Mouse (Mus musculus): Measurements from ENCODE around the gene Gm5891. TPM values are rescaled to one million over a fixed set of nuclear protein-coding genes. Genes with fewer than 3 reads are reported as not detected.
"Not testable (repeated sequence)": the region's sequence is repeated elsewhere in the genome, so short reads cannot be mapped to it uniquely, and the experiment has no call there.

Gene Gm5891
- polyA plus RNA-seq (2014; fragmentation: Nextera tagmentation; extraction: Ambion mirVana), result not detected in 2 replicates

GRCm38 (mm10) chr7:21921191-21921590, at the start of gene Gm5891:
Gene Gm5891 (minus strand): TSS chr7:21921291.
- no CpG with 5 or more reads among the region's 1 CpGs for whole genome bisulfite sequencing
- not testable (repeated sequence) for H3K4me3 ChIP-seq (ENCODE audit: low read depth, low read length); H3K27ac ChIP-seq (replicated peaks; ENCODE audit: low read depth, low read length); H3K9me3 ChIP-seq (ENCODE audit: control insufficient read depth, low read length); DNase-seq (ENCODE audit: low spot score); H3K36me3 ChIP-seq (ENCODE audit: control insufficient read depth, insufficient read depth, low read length); H3K9ac ChIP-seq (ENCODE audit: low read depth, low read length); H3K4me1 ChIP-seq (ENCODE audit: control insufficient read depth, insufficient read depth, low read length); H3K4me2 ChIP-seq (ENCODE audit: low read depth, low read length); H3K27me3 ChIP-seq (replicated peaks; ENCODE audit: control insufficient read depth, insufficient read depth, low read length); ATAC-seq (ENCODE audit: low read depth)

Other genes starting within 250 kb of the Gm5891 start
- gene Gm4175, start 159.8 kb downstream of the Gm5891 start, polyA plus RNA-seq (2014; fragmentation: Nextera tagmentation; extraction: Ambion mirVana), result not detected in 2 replicates
- not detected in 2 replicates for gene Gm4177, start 124.6 kb downstream of the Gm5891 start, polyA plus RNA-seq (2014; fragmentation: Nextera tagmentation; extraction: Ambion mirVana)
- not detected in 2 replicates for gene Vmn1r135, start 88.9 kb downstream of the Gm5891 start, polyA plus RNA-seq (2014; fragmentation: Nextera tagmentation; extraction: Ambion mirVana)
- gene Gm5725, start 77.0 kb downstream of the Gm5891 start, polyA plus RNA-seq (2014; fragmentation: Nextera tagmentation; extraction: Ambion mirVana), result not detected in 2 replicates
- not detected in 2 replicates for gene Vmn1r137, start 73.3 kb upstream of the Gm5891 start, polyA plus RNA-seq (2014; fragmentation: Nextera tagmentation; extraction: Ambion mirVana)
- not detected in 2 replicates for gene Vmn1r138, start 107.6 kb upstream of the Gm5891 start, polyA plus RNA-seq (2014; fragmentation: Nextera tagmentation; extraction: Ambion mirVana)
- gene Gm6176, start 135.0 kb upstream of the Gm5891 start, polyA plus RNA-seq (2014; fragmentation: Nextera tagmentation; extraction: Ambion mirVana), result not detected in 2 replicates
- gene Vmn1r139, start 147.8 kb upstream of the Gm5891 start, polyA plus RNA-seq (2014; fragmentation: Nextera tagmentation; extraction: Ambion mirVana), result not detected in 2 replicates
- gene Gm16451, start 197.0 kb upstream of the Gm5891 start, polyA plus RNA-seq (2014; fragmentation: Nextera tagmentation; extraction: Ambion mirVana), result not detected in 2 replicates
- gene Gm10666, start 213.4 kb upstream of the Gm5891 start, polyA plus RNA-seq (2014; fragmentation: Nextera tagmentation; extraction: Ambion mirVana), result not detected in 2 replicates
- not detected in 2 replicates for gene Vmn1r142, start 242.7 kb upstream of the Gm5891 start, polyA plus RNA-seq (2014; fragmentation: Nextera tagmentation; extraction: Ambion mirVana)

All from embryonic facial prominence, embryonic 14.5 days (tissue).